Mouse (Mus musculus): ENCODE measurements around the gene Nedd9.
"Not testable (repeated sequence)": the region's sequence is repeated elsewhere in the genome, so short reads cannot be mapped to it uniquely, and the experiment has no call there.

The Nedd9 gene

DNA sequence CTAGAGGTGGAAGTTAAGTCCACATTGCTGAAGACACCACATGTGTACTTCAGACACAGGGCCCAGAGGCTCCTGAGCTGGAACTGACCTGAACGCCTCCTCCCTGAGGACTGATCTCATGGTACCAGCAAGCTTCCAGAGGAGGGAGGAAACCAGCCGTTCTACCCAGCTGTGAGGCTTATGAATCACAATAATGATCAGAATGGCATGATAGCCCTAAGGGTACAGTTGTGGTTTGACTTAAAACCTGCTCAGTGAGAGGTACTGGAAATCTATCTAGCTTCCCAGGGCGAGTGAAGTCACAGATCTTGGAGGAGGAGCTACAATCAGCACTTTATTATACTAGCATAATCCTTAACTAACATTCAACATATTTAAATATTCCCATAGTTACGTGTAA, 201.7 kb downstream of the Nedd9 start:
- DNase-seq, result no peak

DNA sequence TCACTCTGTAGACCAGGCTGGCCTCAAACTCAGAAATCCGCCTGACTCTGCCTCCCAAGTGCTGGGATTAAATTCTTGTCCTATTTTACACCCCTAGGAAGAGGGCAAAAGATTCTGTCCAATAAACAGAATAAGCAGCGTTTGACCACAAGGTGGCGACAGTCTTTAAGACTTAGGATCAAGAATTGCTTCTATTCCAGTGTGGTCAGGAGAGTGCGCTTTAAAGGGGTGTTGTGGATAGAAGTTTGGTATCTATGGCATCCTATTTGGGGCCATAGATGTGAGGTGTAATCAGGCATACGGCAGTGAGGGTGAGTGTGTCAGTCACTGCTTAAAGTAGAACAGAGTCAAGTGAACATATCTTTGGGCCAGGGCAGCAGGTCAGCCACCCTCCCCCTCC, 203.9 kb downstream of the Nedd9 start:
- DNase-seq, result peak; percentile 20

DNA sequence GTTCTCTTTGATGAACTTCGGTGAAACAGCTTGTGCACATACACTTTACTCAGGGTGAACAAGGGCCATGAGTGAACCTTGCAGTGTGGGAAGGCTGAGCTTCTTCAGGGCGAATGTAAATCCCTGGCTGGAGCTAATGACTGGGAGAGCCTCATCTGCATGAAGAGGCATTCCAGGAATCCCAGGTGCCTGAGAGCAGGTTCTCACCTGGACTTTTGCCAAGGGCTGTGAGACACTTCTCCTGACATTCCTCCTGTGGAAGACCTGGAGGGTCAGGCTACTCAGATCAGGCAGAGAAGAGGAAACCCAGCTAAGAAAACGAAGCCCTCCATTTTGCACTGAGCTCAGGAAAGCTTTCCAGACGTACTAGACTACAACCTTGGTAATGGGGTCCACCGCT, 206.5 kb downstream of the Nedd9 start:
- no peak for DNase-seq

DNA sequence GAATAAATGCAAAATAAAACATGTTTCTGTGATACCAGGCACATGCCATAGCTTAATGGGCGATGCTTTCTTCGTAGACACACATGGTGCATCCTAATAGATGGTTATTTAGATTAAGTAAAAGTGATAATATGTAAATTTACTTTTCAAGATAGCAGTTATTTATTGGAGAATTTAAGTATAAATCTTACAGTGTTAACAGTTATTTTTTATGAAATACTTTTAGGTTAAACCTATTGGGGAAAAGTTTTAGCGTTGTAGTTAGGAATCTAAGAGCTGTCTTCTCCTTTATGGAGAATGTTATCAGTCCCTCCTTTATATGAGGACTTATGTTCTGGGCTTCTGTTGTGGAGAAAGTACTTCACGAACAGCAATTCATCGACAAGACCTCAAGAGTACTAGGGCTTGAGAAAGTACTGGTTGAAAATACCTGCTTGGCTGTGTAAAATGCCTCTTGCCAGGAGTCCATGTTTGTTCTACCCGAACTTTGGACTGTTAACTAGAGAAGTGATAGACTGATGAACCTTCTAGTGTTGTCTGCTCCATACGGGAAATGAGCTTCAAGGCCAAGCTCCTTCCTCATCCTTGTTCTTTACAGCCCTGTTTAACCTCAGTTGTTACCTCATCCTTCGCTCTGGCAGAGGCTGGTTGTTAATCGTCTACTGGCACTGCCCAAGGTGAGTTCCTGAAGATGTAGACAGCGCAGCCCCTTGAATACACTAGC, 213.1 kb downstream of the Nedd9 start, which contains the start of gene Gm17364:
Gene Gm17364, minus strand, starts transcription at position 51 of the 724 bp plus-strand sequence.
- no peak for DNase-seq

DNA sequence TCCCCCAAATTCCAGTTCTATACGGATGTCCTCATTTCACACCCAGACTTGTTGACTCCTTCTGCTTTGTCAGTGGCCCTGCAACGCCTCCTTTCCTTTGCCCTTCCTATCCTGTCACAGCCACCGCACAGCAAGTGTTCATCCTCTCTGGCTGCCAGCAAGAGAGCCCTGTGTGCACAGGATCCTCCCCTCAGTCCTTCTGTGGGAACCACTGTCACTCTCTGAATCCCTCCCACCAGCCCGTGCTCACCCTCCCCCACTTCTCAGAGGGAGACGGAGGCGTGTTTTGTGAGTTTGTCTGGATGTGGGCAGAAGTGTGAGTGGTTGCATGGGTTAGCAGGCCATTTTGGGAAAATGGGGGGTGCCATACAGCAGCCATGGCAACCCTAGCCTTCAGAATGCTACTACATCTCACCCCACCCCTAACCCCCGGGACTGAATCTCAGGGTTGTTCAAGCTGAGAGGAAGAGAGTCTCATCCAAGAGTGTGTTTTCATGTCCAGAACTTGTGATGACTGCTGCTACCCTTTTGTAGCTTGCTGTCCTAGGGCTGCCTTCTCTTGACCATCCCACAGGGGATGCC, 219.2 kb downstream of the Nedd9 start:
- no peak for DNase-seq

DNA sequence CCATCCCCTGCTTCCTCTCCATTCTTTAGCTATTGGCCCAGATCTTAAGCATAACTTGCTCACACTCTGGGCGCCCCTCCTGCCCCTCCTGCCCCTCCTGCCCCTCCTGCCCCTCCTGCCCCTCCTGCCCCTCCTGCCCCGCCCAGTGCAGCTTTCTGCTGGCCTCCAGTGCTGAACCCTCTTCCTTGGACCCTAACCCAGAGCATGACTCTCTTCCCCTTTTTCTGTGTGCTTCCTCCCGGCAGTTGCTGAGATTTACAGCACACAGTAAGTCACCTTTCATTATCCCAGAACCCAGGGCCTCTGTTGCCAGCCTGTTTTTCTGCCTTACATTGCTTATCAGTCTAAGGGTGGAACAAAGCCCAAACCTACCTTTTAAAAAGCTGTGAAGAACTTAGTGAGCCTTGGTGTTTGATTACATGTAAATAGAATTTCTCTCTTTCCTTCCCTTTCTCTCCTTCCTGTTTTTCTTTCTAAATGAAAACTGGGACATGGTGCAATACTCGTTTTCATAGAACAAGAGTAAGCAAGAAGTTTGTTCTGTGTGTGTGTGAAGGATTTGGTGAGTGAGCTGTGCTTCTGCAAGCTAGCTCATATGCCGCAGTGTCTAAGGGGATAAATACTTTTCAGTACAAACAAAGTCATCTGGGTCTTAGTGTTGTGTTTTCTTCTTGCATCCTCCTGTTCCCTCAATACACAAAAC, 223.7 kb downstream of the Nedd9 start:
- no peak for DNase-seq

DNA sequence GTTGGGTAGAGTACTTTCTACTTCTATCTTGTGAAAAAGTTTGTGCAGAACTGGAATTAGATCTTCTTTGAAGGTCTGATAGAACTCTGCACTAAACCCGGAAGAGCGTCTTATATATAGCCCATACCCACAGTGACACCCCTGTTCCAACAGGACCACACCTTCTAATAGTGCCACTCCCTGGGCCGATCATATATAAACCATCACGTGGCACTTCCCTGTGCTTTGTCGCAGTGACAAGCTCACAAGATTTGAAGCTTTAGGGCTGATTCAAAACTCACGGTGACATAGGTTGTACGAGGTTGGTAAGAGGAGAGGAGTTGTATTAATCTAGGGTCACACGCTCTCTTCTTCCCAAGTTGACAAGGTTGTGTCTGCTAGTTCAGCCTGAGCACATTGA, 225.5 kb downstream of the Nedd9 start:
- DNase-seq, result not testable (repeated sequence)

Data from cerebellum, adult 11-12 months (tissue).